Comparison of ENCODE assay signal across 15 mouse cellular contexts in genomic region chr1:39525763-39526162, GRCm38 (mm10). TPM values are rescaled to one million over a fixed set of nuclear protein-coding genes. Genes with fewer than 3 reads are reported as not detected.
A peak's percentile ranks its signal among the peaks of the same experiment; 100 is the strongest.
DNase-seq lines count a peak whose midpoint lies in the region; TF ChIP-seq lines count a peak whose summit lies in the region.
"Had no signal": no experiment of that assay in that cellular context is flagged by ENCODE, and none has a peak within 500 bp of the region (broad histone marks: within the 10 kb centered on the region; RNA-seq: fewer than 3 reads in every experiment).

No protein-coding gene starts in this region.

- H3K4me3 ChIP-seq in lung, adult 2 months (replicated peaks; ENCODE audit: extremely low read depth, low read depth, low read length): no peak overlapping the region
- H3K4me3 ChIP-seq in bone marrow, adult 2 months (replicated peaks; ENCODE audit: control insufficient read depth, low read depth, low read length): no peak overlapping the region
- H3K4me3 ChIP-seq in macrophage (ENCODE audit: inconsistent target): no peak overlapping the region
- H3K4me3 ChIP-seq in layer of hippocampus, adult 2 months: no peak overlapping the region
- H3K4me3 ChIP-seq: embryonic facial prominence, embryonic 15.5 days; heart, adult 2 months had no signal

- no peak for TF ChIP-seq POLR2A in lung, adult 2 months (IDR thresholded peaks at IDR 0.05; ENCODE audit: borderline replicate concordance, extremely low read depth, low read depth, low read length)
- no peak for TF ChIP-seq POLR2A in bone marrow, adult 2 months (IDR thresholded peaks at IDR 0.05; ENCODE audit: borderline replicate concordance, control insufficient read depth, low read depth, low read length)

- peak; percentile 45 for DNase-seq in lung, postnatal 25 days (ENCODE audit: low spot score)
- no peak for DNase-seq in lung, adult 2 months
- no peak for DNase-seq in left cerebral cortex, postnatal 10 days (ENCODE audit: extremely low spot score in 1 of 2, low spot score in 2 of 2)
- no peak for DNase-seq in layer of hippocampus, adult 2 months (ENCODE audit: low spot score in 2 of 2)
- no peak for DNase-seq in right cerebral cortex, adult 2 months (ENCODE audit: low spot score in 2 of 2)
- DNase-seq: cerebellum, adult 9-10 months; kidney, adult 18-20 months; left cerebral cortex, postnatal 4 days; lung, embryonic 14.5 days; retina, postnatal 1 day; thymus, postnatal 25 days had no signal

- no peaks in the 10 kb centered on the region for H3K79me2 ChIP-seq in macrophage (ENCODE audit: inconsistent target)

- H3K27ac ChIP-seq in bone marrow, adult 2 months (ENCODE audit: control insufficient read depth, insufficient read depth, low read depth, low read length, poor library complexity): peak overlapping the region; percentile 75
- peak overlapping the region; percentile 19; the same call in 1 of the 2 replicates for H3K27ac ChIP-seq in macrophage
- no peak overlapping the region for H3K27ac ChIP-seq in layer of hippocampus, adult 2 months
- H3K27ac ChIP-seq: embryonic facial prominence, embryonic 15.5 days; heart, adult 2 months had no signal

- TF ChIP-seq CTCF in lung, adult 2 months (IDR thresholded peaks at IDR 0.05; ENCODE audit: insufficient read depth, low read length): no peak
- TF ChIP-seq CTCF in bone marrow, adult 2 months (IDR thresholded peaks at IDR 0.05; ENCODE audit: control insufficient read depth, insufficient read depth, low read length): no peak
- no peak for TF ChIP-seq CTCF in layer of hippocampus, adult 2 months (conservative IDR thresholded peaks at IDR 0.05)

- no peaks in the 10 kb centered on the region for H3K36me3 ChIP-seq in macrophage (ENCODE audit: inconsistent target)
- H3K36me3 ChIP-seq: embryonic facial prominence, embryonic 15.5 days had no signal

- intact Hi-C loops in left cerebral cortex, postnatal 10 days (cut with DNase I): loop anchor here (2.0 to 10.0 kb wide), 2 partner anchors 321 to 525 kb away; no protein-coding TSS in a partner anchor

- 39% methylated on average over 7 of the region's 7 CpGs for WGBS in lung, adult 2 months
- 4% methylated on average over 7 of the region's 7 CpGs for WGBS in bone marrow, adult 2 months
- 4% methylated on average over 7 of the region's 7 CpGs for WGBS in macrophage (ENCODE audit: missing documents)

- no peaks in the 10 kb centered on the region for H3K4me1 ChIP-seq in lung, adult 2 months (ENCODE audit: control insufficient read depth, insufficient read depth, low read length)
- peaks cover 9% of the 10 kb centered on the region; the same call in 1 of the 2 replicates for H3K4me1 ChIP-seq in bone marrow, adult 2 months (ENCODE audit: control insufficient read depth, insufficient read depth, low read length)
- H3K4me1 ChIP-seq: embryonic facial prominence, embryonic 15.5 days had no signal

RNA-seq across cellular contexts. Expression of gene Cnot11, which starts 9.0 kb away (rescaled TPM):
- 17.8 and 20.4 TPM in 2 replicates for polyA plus RNA-seq in lung, adult 2 months (2012; rRNA removed)
- 17.5 and 18.8 TPM in 2 replicates for polyA plus RNA-seq in bone marrow, adult 2 months (2011; ENCODE audit: insufficient read depth, insufficient read length, low replicate concordance, missing spikeins)
- 10 to 100 TPM in 4 of 26 experiments, 1 to 10 TPM in 22; 2.2 to 11.0 (median 6.7) TPM for total RNA-seq in macrophage (2018; cell fraction: chromatin; rRNA removed)
- 10 to 100 TPM in 25 of 26 experiments, 1 to 10 TPM in 1; 9.7 to 17.1 (median 14.3) TPM for total RNA-seq in macrophage (2018; cell fraction: cytosol; rRNA removed)
- 10 to 100 TPM in 8 of 26 experiments, 1 to 10 TPM in 18; 4.6 to 14.9 (median 7.5) TPM for total RNA-seq in macrophage (2018; cell fraction: nucleus; rRNA removed)
- 13.6 to 16.5 TPM (median 14.8 TPM) in 3 replicates for polyA plus RNA-seq in macrophage (2018)
- total RNA-seq in left cerebral cortex, postnatal 10 days (2021): 10 to 100 TPM; 24.4 to 26.4 TPM
- 10 to 100 TPM; 23.3 to 24.2 TPM for total RNA-seq in layer of hippocampus, adult 2 months (2021)

RNA-seq across cellular contexts. Expression of gene Tbc1d8, which starts 47.2 kb away (rescaled TPM):
- 27.2 and 30.9 TPM in 2 replicates for polyA plus RNA-seq in lung, adult 2 months (2012; rRNA removed)
- polyA plus RNA-seq in bone marrow, adult 2 months (2011; ENCODE audit: insufficient read depth, insufficient read length, low replicate concordance, missing spikeins): 31.6 and 151 TPM in 2 replicates
- 10 to 100 TPM in 25 of 26 experiments, 1 to 10 TPM in 1; 7.2 to 72.3 (median 50.0) TPM for total RNA-seq in macrophage (2018; cell fraction: chromatin; rRNA removed)
- 10 to 100 TPM in 24 of 26 experiments, 1 to 10 TPM in 2; 7.1 to 20.0 (median 15.6) TPM for total RNA-seq in macrophage (2018; cell fraction: cytosol; rRNA removed)
- 10 to 100 TPM; 14.7 to 58.3 (median 33.5) TPM for total RNA-seq in macrophage (2018; cell fraction: nucleus; rRNA removed)
- polyA plus RNA-seq in macrophage (2018): 7.5 to 23.4 TPM (median 13.9 TPM) in 3 replicates
- 10 to 100 TPM; 17.7 to 19.2 TPM for total RNA-seq in left cerebral cortex, postnatal 10 days (2021)
- total RNA-seq in layer of hippocampus, adult 2 months (2021): 10 to 100 TPM; 10.6 to 14.3 TPM

RNA-seq across cellular contexts. Expression of gene Rnf149, which starts 51.4 kb away (rescaled TPM):
- 17.3 and 18.2 TPM in 2 replicates for polyA plus RNA-seq in lung, adult 2 months (2012; rRNA removed)
- 4.9 and 12.8 TPM in 2 replicates for polyA plus RNA-seq in bone marrow, adult 2 months (2011; ENCODE audit: insufficient read depth, insufficient read length, low replicate concordance, missing spikeins)
- total RNA-seq in macrophage (2018; cell fraction: chromatin; rRNA removed): 1,000 to 10,000 TPM in 4 of 26 experiments, 100 to 1,000 TPM in 22; 207 to 1,734 (median 562) TPM
- 100 to 1,000 TPM; 103 to 307 (median 139) TPM for total RNA-seq in macrophage (2018; cell fraction: cytosol; rRNA removed)
- total RNA-seq in macrophage (2018; cell fraction: nucleus; rRNA removed): 100 to 1,000 TPM; 181 to 676 (median 390) TPM
- 117 to 167 TPM (median 137 TPM) in 3 replicates for polyA plus RNA-seq in macrophage (2018)
- 10 to 100 TPM; 21.4 to 25.9 TPM for total RNA-seq in left cerebral cortex, postnatal 10 days (2021)
- 10 to 100 TPM; 35.4 to 36.3 TPM for total RNA-seq in layer of hippocampus, adult 2 months (2021)
